Mouse (Mus musculus): ENCODE results near the gene Olfr231. TPM values are rescaled to one million over a fixed set of nuclear protein-coding genes. Genes with fewer than 3 reads are reported as not detected.

Gene Olfr231
- polyA plus RNA-seq (2012; ENCODE audit: insufficient read depth, insufficient read length, low replicate concordance, missing spikeins): not detected in 2 replicates

DNA sequence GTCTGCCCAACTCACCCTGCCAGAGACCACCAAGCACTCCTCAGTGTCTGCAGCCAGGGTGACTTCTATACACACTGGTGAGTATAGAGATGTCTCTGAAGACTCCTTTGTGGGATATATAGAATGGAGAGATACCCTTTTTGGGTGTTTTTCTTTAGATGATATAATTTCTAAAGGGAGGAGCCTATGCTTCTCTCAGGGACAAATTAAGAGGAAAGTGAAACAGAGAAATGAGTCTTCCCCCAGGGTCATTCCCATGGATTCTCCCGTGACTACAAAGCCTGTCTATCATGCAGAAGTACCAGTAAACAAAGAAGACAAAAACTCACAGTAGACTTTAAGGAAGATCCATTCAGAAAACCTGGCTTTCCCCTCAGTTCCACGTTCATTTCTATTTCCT, at the start of gene Olfr231:
Olfr231 (minus strand) TSS at position 101 of the 400 bp plus-strand sequence.
- WGBS: 59% methylated on average over 2 of the region's 2 CpGs
- no peak within 1 kb of the TSS for H3K4me3 ChIP-seq (ENCODE audit: insufficient read depth, low read depth, low read length)
- TF ChIP-seq POLR2A (IDR thresholded peaks at IDR 0.05; ENCODE audit: insufficient read depth, low read depth, low read length) (no peak), CTCF (IDR thresholded peaks at IDR 0.05; ENCODE audit: insufficient read depth, low read depth, low read length) (no peak)
- H3K4me1 ChIP-seq (ENCODE audit: control insufficient read depth, insufficient read depth, low read length): no peaks in the 10 kb centered on the region
- no peak within 1 kb of the TSS for H3K27ac ChIP-seq (ENCODE audit: insufficient read depth, low read depth, low read length)

DNA sequence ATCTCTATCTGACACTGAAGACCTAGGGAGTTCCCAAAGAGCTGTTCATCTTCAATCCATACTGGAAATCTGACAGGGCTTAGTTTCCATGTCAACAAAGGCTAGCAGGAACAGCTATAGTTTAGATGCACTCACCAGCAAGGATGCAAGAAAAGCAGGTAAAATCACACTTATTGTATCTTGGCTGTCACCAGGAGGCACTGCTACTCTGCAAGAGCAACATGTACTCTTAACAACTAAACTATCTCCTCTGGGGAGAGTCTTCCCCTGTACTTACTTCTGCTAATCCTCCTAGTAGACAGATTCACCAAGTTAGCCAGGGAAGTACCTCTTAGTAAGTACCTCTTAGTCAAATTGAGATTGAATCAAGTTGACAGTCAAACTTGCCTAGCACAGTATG, 48.1 kb upstream of the Olfr231 start:
- no peak overlapping the region for H3K4me3 ChIP-seq (ENCODE audit: insufficient read depth, low read depth, low read length)
- TF ChIP-seq POLR2A (IDR thresholded peaks at IDR 0.05; ENCODE audit: insufficient read depth, low read depth, low read length) (no peak), CTCF (IDR thresholded peaks at IDR 0.05; ENCODE audit: insufficient read depth, low read depth, low read length) (no peak)

DNA sequence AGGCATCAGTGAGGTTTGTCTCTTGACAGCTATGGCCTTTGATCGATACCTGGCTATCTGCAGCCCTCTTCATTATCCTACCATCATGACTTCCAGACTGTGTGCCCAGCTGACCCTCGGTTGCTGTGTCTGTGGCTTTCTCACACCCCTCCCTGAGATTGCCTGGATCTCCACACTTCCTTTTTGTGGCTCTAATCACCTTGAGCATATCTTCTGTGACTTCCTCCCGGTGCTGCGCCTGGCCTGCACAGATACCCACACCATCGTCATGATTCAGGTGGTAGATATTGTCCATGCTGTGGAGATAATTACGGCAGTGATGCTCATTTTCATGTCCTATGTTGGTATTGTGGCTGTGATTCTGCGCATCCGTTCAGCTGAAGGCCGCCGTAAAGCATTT, 38.1 kb upstream of the Olfr231 start:
- WGBS: 93% methylated on average over 10 of the region's 10 CpGs
- TF ChIP-seq POLR2A (IDR thresholded peaks at IDR 0.05; ENCODE audit: insufficient read depth, low read depth, low read length) (no peak), CTCF (IDR thresholded peaks at IDR 0.05; ENCODE audit: insufficient read depth, low read depth, low read length) (no peak)
- H3K27ac ChIP-seq (ENCODE audit: insufficient read depth, low read depth, low read length): no peak overlapping the region
- no peaks in the 10 kb centered on the region for H3K4me1 ChIP-seq (ENCODE audit: control insufficient read depth, insufficient read depth, low read length)
- no peak overlapping the region for H3K4me3 ChIP-seq (ENCODE audit: insufficient read depth, low read depth, low read length)

More for the DNA sequence above, 48.1 kb upstream of the Olfr231 start:
- no peak overlapping the region for H3K27ac ChIP-seq (ENCODE audit: insufficient read depth, low read depth, low read length)
- H3K4me1 ChIP-seq (ENCODE audit: control insufficient read depth, insufficient read depth, low read length): no peaks in the 10 kb centered on the region

- no peak overlapping the region for H3K4me3 ChIP-seq (ENCODE audit: insufficient read depth, low read depth, low read length)
- 80% methylated on average over 1 of the region's 1 CpGs for WGBS
Observed at GRCm38 (mm10) chr1:174158512-174158911, 37.5 kb upstream of the Olfr231 start.

DNA sequence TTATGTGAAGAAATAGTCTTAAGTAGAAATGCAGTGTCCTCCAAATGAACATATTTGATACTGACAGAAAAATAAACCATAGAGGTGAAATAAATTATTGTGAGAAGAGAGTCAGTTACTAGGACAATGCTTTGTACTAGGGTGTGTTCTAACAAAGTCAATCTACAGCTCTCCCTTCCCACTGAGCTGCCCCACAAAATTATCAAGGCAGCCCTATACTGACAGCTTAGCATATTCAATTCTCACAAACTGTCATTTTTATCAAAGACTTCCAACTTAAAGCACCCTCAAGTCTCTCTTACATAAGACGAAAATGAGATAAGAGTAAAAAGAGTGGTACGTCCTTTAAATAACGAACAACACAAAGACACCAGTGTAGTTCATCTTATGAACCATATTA, 36.7 kb upstream of the Olfr231 start:
- TF ChIP-seq POLR2A (IDR thresholded peaks at IDR 0.05; ENCODE audit: insufficient read depth, low read depth, low read length) (no peak), CTCF (IDR thresholded peaks at IDR 0.05; ENCODE audit: insufficient read depth, low read depth, low read length) (no peak)
- 90% methylated on average over 3 of the region's 3 CpGs for WGBS
- Histone ChIP-seq H3K4me1 (ENCODE audit: control insufficient read depth, insufficient read depth, low read length) (no peaks in the 10 kb centered on the region), H3K4me3 (ENCODE audit: insufficient read depth, low read depth, low read length) (no peak overlapping the region), H3K27ac (ENCODE audit: insufficient read depth, low read depth, low read length) (no peak overlapping the region)

More at GRCm38 (mm10) chr1:174158512-174158911, 37.5 kb upstream of the Olfr231 start:
- Histone ChIP-seq H3K27ac (ENCODE audit: insufficient read depth, low read depth, low read length) (no peak overlapping the region), H3K4me1 (ENCODE audit: control insufficient read depth, insufficient read depth, low read length) (no peaks in the 10 kb centered on the region)
- no peak for TF ChIP-seq CTCF (IDR thresholded peaks at IDR 0.05; ENCODE audit: insufficient read depth, low read depth, low read length)
- no peak for TF ChIP-seq POLR2A (IDR thresholded peaks at IDR 0.05; ENCODE audit: insufficient read depth, low read depth, low read length)

GRCm38 (mm10) chr1:174155333-174155732, 34.4 kb upstream of the Olfr231 start, which contains the start of gene Olfr420:
Gene Olfr420 (plus strand): TSS chr1:174155633.
- WGBS: 89% methylated on average over 1 of the region's 1 CpGs
- TF ChIP-seq POLR2A (IDR thresholded peaks at IDR 0.05; ENCODE audit: insufficient read depth, low read depth, low read length): no peak
- no peak for TF ChIP-seq CTCF (IDR thresholded peaks at IDR 0.05; ENCODE audit: insufficient read depth, low read depth, low read length)
- Histone ChIP-seq H3K4me3 (ENCODE audit: insufficient read depth, low read depth, low read length) (no peak within 1 kb of the TSS), H3K4me1 (ENCODE audit: control insufficient read depth, insufficient read depth, low read length) (no peaks in the 10 kb centered on the region), H3K27ac (ENCODE audit: insufficient read depth, low read depth, low read length) (no peak within 1 kb of the TSS)

DNA sequence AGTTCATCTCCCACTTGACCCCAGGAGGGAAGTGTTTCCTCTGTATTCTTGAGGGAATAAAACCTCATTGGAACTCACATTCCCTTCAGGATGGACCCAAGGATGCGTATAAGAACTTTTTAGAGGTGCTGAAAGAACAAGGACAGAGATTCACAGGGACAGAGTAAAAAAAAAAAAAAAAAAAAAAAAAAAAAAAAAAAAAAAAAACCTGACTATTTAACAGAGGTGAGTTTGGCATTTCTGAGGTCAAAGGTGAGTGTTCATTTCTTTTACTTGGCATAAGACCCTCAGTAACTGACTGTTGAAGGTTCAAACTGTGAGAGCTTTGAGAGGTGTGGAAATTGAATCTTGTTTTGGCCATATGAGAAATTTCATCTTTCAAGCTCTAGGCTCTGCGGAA, 28.3 kb upstream of the Olfr231 start:
- H3K4me1 ChIP-seq (ENCODE audit: control insufficient read depth, insufficient read depth, low read length): no peaks in the 10 kb centered on the region
- no peak overlapping the region for H3K4me3 ChIP-seq (ENCODE audit: insufficient read depth, low read depth, low read length)
- H3K27ac ChIP-seq (ENCODE audit: insufficient read depth, low read depth, low read length): no peak overlapping the region
- 91% methylated on average over 2 of the region's 2 CpGs for WGBS
- TF ChIP-seq POLR2A (IDR thresholded peaks at IDR 0.05; ENCODE audit: insufficient read depth, low read depth, low read length): no peak
- TF ChIP-seq CTCF (IDR thresholded peaks at IDR 0.05; ENCODE audit: insufficient read depth, low read depth, low read length): no peak

DNA sequence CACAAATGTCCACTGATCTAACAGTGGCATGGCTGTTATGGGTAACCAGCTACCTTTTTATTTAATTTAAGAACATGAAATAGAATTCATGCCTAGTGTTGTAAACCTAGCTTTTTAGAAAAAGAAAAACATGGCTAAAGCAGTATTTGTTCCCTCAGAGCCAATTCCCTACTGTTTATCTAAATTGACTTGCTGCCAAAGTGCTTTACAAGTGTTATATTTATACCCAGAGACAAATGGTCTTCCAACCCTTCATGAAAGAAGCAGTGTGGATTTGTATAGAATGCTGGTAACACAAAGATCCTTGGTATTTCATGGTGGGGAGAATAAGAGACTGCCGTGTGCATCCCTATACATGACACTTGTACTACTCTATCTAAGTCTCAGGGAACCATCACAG, 25.7 kb upstream of the Olfr231 start:
- Histone ChIP-seq H3K27ac (ENCODE audit: insufficient read depth, low read depth, low read length) (no peak overlapping the region), H3K4me1 (ENCODE audit: control insufficient read depth, insufficient read depth, low read length) (no peaks in the 10 kb centered on the region), H3K4me3 (ENCODE audit: insufficient read depth, low read depth, low read length) (no peak overlapping the region)
- TF ChIP-seq POLR2A (IDR thresholded peaks at IDR 0.05; ENCODE audit: insufficient read depth, low read depth, low read length) (no peak), CTCF (IDR thresholded peaks at IDR 0.05; ENCODE audit: insufficient read depth, low read depth, low read length) (no peak)
- WGBS: 60% methylated on average over 1 of the region's 1 CpGs

- 80% methylated on average over 2 of the region's 2 CpGs for WGBS
- no peaks in the 10 kb centered on the region for H3K4me1 ChIP-seq (ENCODE audit: control insufficient read depth, insufficient read depth, low read length)
- no peak overlapping the region for H3K4me3 ChIP-seq (ENCODE audit: insufficient read depth, low read depth, low read length)
- no peak overlapping the region for H3K27ac ChIP-seq (ENCODE audit: insufficient read depth, low read depth, low read length)
- TF ChIP-seq POLR2A (IDR thresholded peaks at IDR 0.05; ENCODE audit: insufficient read depth, low read depth, low read length) (no peak), CTCF (IDR thresholded peaks at IDR 0.05; ENCODE audit: insufficient read depth, low read depth, low read length) (no peak)
Observed at GRCm38 (mm10) chr1:174141384-174141783, 20.4 kb upstream of the Olfr231 start.

DNA sequence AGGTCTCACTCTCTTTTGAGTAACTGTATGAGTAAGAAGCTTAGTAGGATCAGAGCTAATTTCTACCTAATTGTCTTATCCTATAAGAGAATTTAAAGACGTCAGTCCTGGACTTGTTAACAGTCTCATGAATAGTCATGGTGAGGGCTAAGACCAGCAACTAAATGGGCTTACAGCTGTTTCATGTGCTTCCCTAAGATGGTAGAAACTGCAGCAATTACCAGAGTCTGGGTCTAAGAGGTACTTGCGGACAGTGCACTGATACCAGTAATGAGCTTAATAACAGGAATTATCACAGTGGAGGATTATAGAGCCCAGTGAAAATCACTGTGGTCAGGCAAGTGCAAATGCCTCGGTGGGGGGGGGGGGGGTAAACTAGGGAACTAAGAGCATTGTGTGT, 11.0 kb upstream of the Olfr231 start:
- Histone ChIP-seq H3K27ac (ENCODE audit: insufficient read depth, low read depth, low read length) (no peak overlapping the region), H3K4me3 (ENCODE audit: insufficient read depth, low read depth, low read length) (no peak overlapping the region), H3K4me1 (ENCODE audit: control insufficient read depth, insufficient read depth, low read length) (no peaks in the 10 kb centered on the region)
- TF ChIP-seq CTCF (IDR thresholded peaks at IDR 0.05; ENCODE audit: insufficient read depth, low read depth, low read length) (no peak), POLR2A (IDR thresholded peaks at IDR 0.05; ENCODE audit: insufficient read depth, low read depth, low read length) (no peak)
- WGBS: 35% methylated on average over 3 of the region's 3 CpGs

All from olfactory bulb, adult 2 months (tissue).